Mouse (Mus musculus): Measurements from ENCODE around the gene Mast4. TPM values are rescaled to one million over a fixed set of nuclear protein-coding genes. Genes with fewer than 3 reads are reported as not detected.

Gene Mast4
- polyA plus RNA-seq, 1 experiment: 6.4 TPM

DNA sequence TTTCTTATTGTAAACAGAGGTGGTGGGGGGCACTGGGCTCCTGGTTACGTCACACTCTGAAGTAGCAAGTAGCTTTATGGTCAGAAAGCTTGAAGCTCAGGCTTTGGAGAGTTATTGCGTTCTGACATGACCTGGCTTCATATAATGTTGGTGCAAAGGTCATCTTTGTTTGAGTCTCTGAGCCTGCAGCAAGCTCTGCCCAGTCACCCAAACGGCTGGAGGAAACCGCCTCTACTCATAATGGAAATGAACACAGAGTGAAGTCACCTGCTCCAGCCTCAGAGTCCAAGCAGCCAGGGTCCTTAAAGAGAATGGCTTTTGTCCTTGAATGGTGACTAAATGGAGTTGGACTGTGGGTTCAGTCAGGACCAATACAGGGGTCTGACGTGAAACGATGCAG, 529.1 kb downstream of the Mast4 start:
- no peaks in the 10 kb centered on the region for H3K27me3 ChIP-seq (ENCODE audit: control insufficient read depth, insufficient read depth, low read length)
- TF ChIP-seq POLR2A (IDR thresholded peaks at IDR 0.05; ENCODE audit: low read depth, low read length) (no peak), CTCF (IDR thresholded peaks at IDR 0.05; ENCODE audit: extremely low read depth, insufficient read depth, insufficient read length, insufficient replicate concordance) (no peak)
- DNase-seq (ENCODE audit: low read depth in 1 of 2, low spot score in 2 of 2): no peak
- H3K4me3 ChIP-seq (ENCODE audit: extremely low read depth, insufficient read depth, insufficient read length): no peak overlapping the region
- no peaks in the 10 kb centered on the region for H3K4me1 ChIP-seq (ENCODE audit: control insufficient read depth, insufficient read depth, insufficient read length)
- H3K36me3 ChIP-seq (ENCODE audit: control insufficient read depth, insufficient read depth, low read length): no peaks in the 10 kb centered on the region; the same call in 1 of the 2 replicates
- WGBS: 94% methylated on average over 6 of the region's 6 CpGs
- no peak overlapping the region for H3K27ac ChIP-seq (ENCODE audit: insufficient read depth, low read length)

DNA sequence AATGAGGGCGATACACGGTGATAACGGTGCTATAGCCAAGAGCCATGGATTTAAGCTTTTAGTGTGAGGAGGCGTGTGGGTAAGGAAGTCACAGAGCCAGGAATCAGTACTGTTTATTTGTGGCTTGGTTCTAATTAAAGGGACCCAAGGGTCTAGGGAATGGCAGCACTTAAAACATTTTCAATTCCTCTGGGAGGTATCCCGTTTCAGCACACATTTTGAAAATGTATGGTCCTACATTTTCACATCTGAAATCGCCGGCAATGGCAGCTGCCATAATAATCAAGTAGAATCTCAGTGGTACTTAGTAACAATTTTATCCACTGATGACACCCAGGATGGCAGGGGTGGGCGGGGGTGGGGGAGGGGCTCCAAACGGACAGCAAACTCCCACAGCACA, 531.1 kb downstream of the Mast4 start:
- Histone ChIP-seq H3K36me3 (ENCODE audit: control insufficient read depth, insufficient read depth, low read length) (no peaks in the 10 kb centered on the region; the same call in 1 of the 2 replicates), H3K27me3 (ENCODE audit: control insufficient read depth, insufficient read depth, low read length) (no peaks in the 10 kb centered on the region), H3K4me3 (ENCODE audit: extremely low read depth, insufficient read depth, insufficient read length) (no peak overlapping the region), H3K4me1 (ENCODE audit: control insufficient read depth, insufficient read depth, insufficient read length) (no peaks in the 10 kb centered on the region), H3K27ac (ENCODE audit: insufficient read depth, low read length) (no peak overlapping the region)
- TF ChIP-seq POLR2A (IDR thresholded peaks at IDR 0.05; ENCODE audit: low read depth, low read length) (no peak), CTCF (IDR thresholded peaks at IDR 0.05; ENCODE audit: extremely low read depth, insufficient read depth, insufficient read length, insufficient replicate concordance) (no peak)
- no peak for DNase-seq (ENCODE audit: low read depth in 1 of 2, low spot score in 2 of 2)
- 91% methylated on average over 9 of the region's 9 CpGs for WGBS

DNA sequence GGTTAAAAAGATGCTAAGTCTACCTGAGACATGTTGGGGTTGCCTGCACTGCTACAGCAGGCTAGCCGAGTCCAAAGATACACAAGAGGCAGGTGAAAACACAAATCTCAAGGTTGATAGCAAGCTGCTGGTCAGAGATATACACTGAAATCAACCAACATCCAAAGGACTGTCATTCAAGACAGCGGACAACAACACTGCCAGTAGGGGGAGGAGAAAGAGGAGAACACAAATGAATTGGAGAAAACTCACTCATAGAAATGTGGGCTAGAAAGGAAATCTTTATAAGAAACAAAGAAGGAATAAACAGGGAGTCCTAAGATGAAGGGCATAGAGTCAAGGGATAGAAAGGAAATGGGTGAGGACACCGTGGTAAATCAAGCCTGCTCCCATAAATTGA, 542.1 kb downstream of the Mast4 start:
- peaks cover 18% of the 10 kb centered on the region for H3K36me3 ChIP-seq (ENCODE audit: control insufficient read depth, insufficient read depth, low read length)
- H3K27me3 ChIP-seq (ENCODE audit: control insufficient read depth, insufficient read depth, low read length): no peaks in the 10 kb centered on the region
- H3K4me1 ChIP-seq (ENCODE audit: control insufficient read depth, insufficient read depth, insufficient read length): no peaks in the 10 kb centered on the region; the same call in 1 of the 2 replicates
- TF ChIP-seq POLR2A (IDR thresholded peaks at IDR 0.05; ENCODE audit: low read depth, low read length): no peak
- TF ChIP-seq CTCF (IDR thresholded peaks at IDR 0.05; ENCODE audit: extremely low read depth, insufficient read depth, insufficient read length, insufficient replicate concordance): no peak
- no peak overlapping the region for H3K4me3 ChIP-seq (ENCODE audit: extremely low read depth, insufficient read depth, insufficient read length)
- WGBS: 87% methylated on average over 3 of the region's 3 CpGs
- H3K27ac ChIP-seq (ENCODE audit: insufficient read depth, low read length): no peak overlapping the region
- no peak for DNase-seq (ENCODE audit: low read depth in 1 of 2, low spot score in 2 of 2)

DNA sequence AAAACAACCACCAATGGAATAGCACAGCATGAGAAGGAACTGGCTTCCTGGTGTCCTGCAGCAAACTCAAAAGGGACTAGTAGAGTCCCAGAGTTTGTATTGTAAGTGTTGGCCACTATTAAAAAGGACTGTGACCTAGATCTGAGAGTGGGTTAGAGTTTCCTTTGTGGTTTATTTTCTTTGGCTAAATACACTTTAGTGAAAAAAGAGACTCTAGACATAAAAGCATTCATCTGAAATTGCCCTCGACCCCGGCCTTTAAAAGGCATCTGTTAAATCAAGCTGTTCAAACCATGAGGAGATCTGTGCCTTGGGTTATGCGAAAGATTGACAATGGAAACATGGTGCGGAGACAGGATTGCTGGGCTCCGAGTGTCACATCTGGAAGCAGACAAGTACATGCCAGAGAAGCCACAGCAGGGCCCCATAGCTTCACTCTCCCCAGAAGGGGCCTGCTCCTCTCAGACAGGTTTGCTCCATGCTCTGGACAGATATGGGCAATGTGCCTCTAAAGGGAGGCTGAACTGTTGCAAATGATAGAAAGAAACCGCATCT, 543.6 kb downstream of the Mast4 start:
- no peak for TF ChIP-seq CTCF (IDR thresholded peaks at IDR 0.05; ENCODE audit: extremely low read depth, insufficient read depth, insufficient read length, insufficient replicate concordance)
- TF ChIP-seq POLR2A (IDR thresholded peaks at IDR 0.05; ENCODE audit: low read depth, low read length): no peak
- Histone ChIP-seq H3K4me1 (ENCODE audit: control insufficient read depth, insufficient read depth, insufficient read length) (no peaks in the 10 kb centered on the region; the same call in 1 of the 2 replicates), H3K27ac (ENCODE audit: insufficient read depth, low read length) (no peak overlapping the region), H3K27me3 (ENCODE audit: control insufficient read depth, insufficient read depth, low read length) (no peaks in the 10 kb centered on the region), H3K4me3 (ENCODE audit: extremely low read depth, insufficient read depth, insufficient read length) (no peak overlapping the region), H3K36me3 (ENCODE audit: control insufficient read depth, insufficient read depth, low read length) (peaks cover 19% of the 10 kb centered on the region)
- WGBS: 82% methylated on average over 6 of the region's 6 CpGs
- no peak for DNase-seq (ENCODE audit: low read depth in 1 of 2, low spot score in 2 of 2)

DNA sequence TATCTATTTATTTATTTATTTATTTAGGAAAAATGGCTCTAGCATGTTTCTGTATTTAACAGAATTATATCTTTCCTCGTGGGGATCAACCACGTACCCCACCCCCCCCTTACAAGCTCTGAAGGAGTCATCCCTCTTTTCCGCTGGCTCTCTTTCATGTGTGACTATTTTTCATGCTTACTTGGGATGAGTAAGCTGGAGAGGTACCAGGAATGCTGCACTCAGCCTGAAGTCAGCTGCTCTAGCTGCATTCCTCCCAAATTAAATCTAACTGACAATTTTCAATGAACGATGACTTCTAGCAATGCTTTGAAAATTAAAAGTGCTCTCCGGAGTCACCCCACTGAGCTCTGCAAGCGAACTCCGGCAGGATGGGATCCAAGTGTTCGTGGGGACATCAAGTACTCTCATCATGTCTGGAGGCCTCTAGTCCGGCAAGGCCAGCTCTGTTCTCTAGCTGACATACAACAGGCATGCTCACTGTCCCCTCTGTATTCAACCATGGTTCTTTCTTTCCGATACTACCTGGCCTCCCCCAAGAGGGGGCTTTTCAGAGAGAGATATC, 547.5 kb downstream of the Mast4 start:
- peaks cover 19% of the 10 kb centered on the region for H3K36me3 ChIP-seq (ENCODE audit: control insufficient read depth, insufficient read depth, low read length)

DNA sequence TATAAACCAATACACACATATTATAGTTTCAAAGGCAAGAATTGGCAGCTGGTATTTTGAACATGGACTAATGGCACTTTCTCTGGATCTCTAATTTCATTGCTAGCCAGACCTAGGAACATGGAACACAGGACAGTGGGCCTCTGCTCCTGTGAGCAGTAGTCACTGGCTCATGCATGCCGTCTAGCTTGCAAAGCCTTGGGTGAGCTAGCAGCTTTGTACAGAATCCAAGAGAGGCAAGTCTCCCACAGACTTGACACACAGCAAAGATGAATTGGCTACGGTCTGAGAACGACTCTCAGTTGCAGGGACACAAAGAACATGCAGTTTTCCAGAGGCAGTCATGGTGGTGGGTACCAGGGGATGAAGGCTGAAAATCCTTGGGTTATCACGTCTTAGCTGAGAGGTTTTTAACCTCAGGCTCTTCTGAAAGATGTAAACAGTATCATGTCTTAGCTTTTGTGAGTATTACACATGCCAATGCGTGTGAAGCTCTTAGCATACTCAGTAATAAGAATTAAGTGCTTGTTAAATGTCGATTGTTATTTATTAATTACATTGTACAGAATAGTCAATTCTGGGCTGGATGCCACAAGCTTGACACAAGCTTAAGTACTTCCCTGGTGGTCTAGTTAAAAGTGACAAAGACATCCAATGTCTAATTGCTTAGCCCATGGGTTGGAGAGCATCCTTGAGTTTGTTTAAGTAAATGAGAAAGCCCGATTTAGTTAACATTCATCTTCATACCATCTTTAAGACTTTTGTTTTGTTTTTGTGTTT, 550.6 kb downstream of the Mast4 start:
- H3K4me3 ChIP-seq (ENCODE audit: extremely low read depth, insufficient read depth, insufficient read length): no peak overlapping the region
- no peak for DNase-seq (ENCODE audit: low read depth in 1 of 2, low spot score in 2 of 2)
- no peaks in the 10 kb centered on the region for H3K4me1 ChIP-seq (ENCODE audit: control insufficient read depth, insufficient read depth, insufficient read length)
- 93% methylated on average over 7 of the region's 7 CpGs for WGBS
- no peak overlapping the region for H3K27ac ChIP-seq (ENCODE audit: insufficient read depth, low read length)
- H3K27me3 ChIP-seq (ENCODE audit: control insufficient read depth, insufficient read depth, low read length): no peaks in the 10 kb centered on the region
- peaks cover 27% of the 10 kb centered on the region for H3K36me3 ChIP-seq (ENCODE audit: control insufficient read depth, insufficient read depth, low read length)
- TF ChIP-seq POLR2A (IDR thresholded peaks at IDR 0.05; ENCODE audit: low read depth, low read length) (no peak), CTCF (IDR thresholded peaks at IDR 0.05; ENCODE audit: extremely low read depth, insufficient read depth, insufficient read length, insufficient replicate concordance) (no peak)

More for the DNA sequence above, 547.5 kb downstream of the Mast4 start:
- DNase-seq (ENCODE audit: low read depth in 1 of 2, low spot score in 2 of 2): no peak
- no peaks in the 10 kb centered on the region; the same call in 1 of the 2 replicates for H3K4me1 ChIP-seq (ENCODE audit: control insufficient read depth, insufficient read depth, insufficient read length)
- H3K27me3 ChIP-seq (ENCODE audit: control insufficient read depth, insufficient read depth, low read length): no peaks in the 10 kb centered on the region
- H3K4me3 ChIP-seq (ENCODE audit: extremely low read depth, insufficient read depth, insufficient read length): no peak overlapping the region
- TF ChIP-seq POLR2A (IDR thresholded peaks at IDR 0.05; ENCODE audit: low read depth, low read length): no peak
- no peak for TF ChIP-seq CTCF (IDR thresholded peaks at IDR 0.05; ENCODE audit: extremely low read depth, insufficient read depth, insufficient read length, insufficient replicate concordance)
- 90% methylated on average over 10 of the region's 10 CpGs for WGBS
- no peak overlapping the region for H3K27ac ChIP-seq (ENCODE audit: insufficient read depth, low read length)

Data from spleen, adult 2 months (tissue).